Mouse (Mus musculus): ENCODE results near the gene Tecpr2.
A peak's percentile ranks its signal among the peaks of the same experiment; 100 is the strongest.

Gene Tecpr2

DNA sequence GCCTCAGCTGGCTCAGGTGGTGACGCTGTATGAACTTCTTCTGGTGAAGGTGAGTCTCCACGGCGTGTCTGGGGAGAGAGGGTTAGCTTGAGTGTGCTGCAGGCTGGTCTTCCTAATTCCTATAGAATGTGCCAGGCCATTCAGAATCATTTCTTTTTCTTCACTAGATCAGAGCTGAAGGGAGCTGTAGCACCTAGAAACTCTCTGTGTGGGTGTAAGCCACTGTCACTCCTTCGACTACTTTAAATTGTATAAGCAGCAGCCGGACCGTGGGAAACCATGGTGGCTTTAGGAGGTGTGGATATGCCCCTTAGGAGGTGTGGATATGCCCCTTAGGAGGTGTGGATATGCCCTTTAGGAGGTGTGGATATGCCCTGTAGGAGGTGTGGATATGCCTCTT lies 25.1 kb upstream of the Tecpr2 start:
- DNase-seq (ENCODE audit: low spot score in 2 of 2): no peak

DNA sequence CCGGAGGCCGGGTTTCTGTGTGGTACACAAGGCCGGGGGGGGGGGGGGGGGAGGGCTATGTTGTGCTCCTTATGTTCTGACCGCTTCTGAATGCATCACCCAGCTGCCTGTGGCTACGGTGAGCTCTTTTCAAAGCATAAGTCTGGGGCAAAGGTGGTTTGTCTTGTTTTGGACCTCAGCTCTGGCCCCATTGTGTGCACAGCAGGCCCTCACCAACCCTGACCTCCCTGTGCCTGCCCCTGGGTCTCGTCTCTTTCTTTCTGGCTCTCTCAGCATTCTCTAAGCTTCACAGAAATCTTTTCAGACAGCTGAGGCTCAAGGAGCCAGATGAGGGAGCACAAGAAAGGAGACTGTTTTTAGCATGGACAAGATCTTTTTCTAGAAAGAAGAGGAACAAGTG lies 23.5 kb upstream of the Tecpr2 start:
- no peak for DNase-seq (ENCODE audit: low spot score in 2 of 2)

DNA sequence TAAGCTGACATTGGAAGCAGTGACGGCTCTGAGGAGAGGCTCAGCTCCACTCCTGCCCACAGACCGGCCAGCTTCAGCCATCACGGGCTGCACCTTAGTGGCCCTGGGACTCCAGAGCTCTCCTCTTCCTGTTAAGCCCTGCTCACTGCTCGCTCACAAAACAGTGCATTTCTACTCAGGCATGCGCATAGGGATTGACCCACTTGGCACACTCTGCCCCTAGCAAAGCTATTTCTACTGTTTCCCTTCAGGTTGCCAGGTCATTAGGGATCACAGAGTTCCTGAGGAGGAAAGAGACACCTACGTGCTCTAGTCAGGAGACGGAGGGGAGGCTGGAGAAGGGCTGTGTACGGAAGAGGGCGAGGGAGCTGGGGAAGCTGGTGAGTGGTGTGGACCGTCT lies 23.1 kb upstream of the Tecpr2 start:
- DNase-seq (ENCODE audit: low spot score in 2 of 2): no peak

- no peak for DNase-seq (ENCODE audit: low spot score in 2 of 2)
Observed at GRCm38 (mm10) chr12:110870107-110870506, 19.0 kb upstream of the Tecpr2 start.

DNA sequence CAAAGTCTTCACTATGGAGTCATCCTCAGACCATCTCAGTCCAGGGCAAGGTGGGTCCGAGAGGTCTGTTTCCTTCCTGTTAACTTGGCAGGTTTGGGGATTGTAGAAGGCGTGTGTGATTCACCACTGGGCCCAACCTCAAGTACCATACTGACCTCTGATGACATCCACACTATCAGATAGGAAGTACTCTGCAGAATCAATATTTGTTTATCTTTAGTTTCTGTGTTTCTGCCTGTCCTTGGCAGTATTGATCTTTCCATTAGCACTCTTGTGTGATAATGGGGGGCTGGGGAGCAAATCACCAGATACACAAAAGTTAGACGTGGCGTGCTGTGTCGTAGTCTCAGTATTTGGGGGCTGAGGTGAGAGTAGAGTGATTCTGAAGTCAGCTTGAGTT lies 17.8 kb upstream of the Tecpr2 start:
- DNase-seq (ENCODE audit: low spot score in 2 of 2): no peak

DNA sequence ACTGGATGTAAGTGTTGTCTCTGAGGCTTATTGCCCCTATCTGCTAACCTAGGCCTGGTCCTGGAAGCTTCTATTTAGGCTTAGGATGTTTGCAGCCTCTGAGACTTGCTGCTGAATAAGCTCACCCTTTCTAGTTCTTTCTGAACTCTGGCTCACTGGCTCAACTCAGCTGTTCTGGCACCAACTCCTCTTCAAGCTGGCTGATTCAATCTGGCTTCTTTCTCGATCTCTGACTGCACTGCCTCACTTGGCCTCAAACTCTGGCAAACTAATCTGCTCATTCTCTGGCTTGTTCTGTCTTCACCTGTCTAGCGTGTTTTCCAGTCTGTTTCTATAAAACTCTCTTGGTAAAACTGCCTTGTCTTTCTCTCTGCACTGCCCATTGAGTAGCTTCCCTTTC lies 13.7 kb upstream of the Tecpr2 start:
- no peak for DNase-seq (ENCODE audit: low spot score in 2 of 2)

DNA sequence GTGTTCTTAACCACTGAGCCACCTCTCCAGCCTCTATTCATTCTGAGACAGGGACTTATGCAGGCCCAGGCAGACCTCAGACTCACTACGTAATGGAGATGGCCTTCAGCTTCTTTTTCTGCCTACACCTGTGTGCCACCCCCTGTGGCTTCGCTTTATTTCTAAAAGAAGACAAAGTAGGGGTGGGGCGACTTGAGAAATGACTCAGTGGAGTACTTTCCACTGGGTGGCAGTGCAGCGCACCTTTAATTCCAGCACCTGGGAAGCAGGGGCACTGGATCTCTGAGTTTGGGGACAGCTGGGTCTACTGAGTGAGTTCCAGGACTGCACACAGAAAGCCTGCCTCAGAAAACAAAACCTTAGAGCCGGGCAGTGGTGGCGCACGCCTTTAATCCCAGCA lies 6.8 kb upstream of the Tecpr2 start:
- no peak for DNase-seq (ENCODE audit: low spot score in 2 of 2)

DNA sequence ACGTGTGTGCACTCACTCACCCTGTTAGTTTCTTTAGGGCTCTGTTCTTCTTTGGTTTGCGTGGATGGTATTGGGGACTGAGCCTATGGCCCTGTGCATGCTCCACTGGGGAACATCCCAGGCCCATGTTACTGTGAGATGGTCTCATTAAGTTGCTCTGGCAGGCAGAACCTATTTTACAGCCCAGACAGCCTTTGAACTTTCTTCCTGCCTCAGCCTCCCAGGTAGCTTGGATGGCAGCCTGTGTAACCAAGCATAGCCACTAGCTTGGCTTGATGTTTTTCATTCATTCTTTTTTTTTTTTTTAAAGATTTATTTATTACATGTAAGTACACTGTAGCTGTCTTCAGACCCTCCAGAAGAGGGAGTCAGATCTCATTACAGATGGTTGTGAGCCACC lies 3.8 kb upstream of the Tecpr2 start:
- DNase-seq (ENCODE audit: low spot score in 2 of 2): no peak

- no peak for DNase-seq (ENCODE audit: low spot score in 2 of 2)
Observed at GRCm38 (mm10) chr12:110888106-110888505, 958 bp upstream of the Tecpr2 start.

DNA sequence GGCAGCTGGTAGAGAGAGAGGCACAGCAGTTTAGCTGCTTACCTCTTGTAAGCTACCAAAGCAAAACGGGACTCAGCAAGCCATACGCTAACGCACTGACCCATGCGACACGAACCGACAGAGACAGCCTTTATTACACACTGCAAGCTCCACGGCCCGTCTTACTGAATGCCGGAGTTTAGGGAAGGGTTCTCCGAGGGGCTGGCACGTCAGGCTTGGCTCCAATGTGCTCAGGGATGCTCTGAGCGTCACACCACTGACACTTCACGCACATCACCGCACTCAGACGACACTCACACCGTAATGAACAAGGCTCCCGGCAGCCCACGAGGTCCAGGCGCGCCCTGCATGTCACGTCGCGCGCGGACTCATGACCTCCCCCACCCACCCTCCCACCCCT lies 458 bp upstream of the Tecpr2 start:
- no peak for DNase-seq (ENCODE audit: low spot score in 2 of 2)

DNA sequence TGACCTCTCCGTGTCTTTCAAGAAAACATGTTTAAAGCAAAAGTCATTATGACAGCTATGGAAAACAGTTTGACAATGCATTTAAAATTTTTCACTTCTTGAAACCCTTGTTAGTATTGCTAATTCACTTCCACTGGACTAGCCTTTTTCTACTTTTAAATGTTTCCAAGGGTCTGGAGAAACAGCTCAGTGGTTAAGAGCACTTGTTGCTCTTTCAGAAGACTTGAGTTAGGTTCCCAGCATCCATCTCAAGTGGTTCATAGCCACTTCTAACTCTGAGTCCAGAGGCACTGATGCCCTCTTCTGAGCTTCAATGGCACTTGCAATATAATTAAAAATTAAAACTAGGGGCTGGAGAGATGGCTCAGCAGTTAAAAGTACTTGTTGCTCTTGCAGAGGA lies 2.8 kb downstream of the Tecpr2 start:
- no peak for DNase-seq (ENCODE audit: low spot score in 2 of 2)

- DNase-seq (ENCODE audit: low spot score in 2 of 2): no peak
Observed at GRCm38 (mm10) chr12:110902106-110902505, 13.0 kb downstream of the Tecpr2 start.

GRCm38 (mm10) chr12:110903536-110903935 lies 14.5 kb downstream of the Tecpr2 start:
- no peak for DNase-seq (ENCODE audit: low spot score in 2 of 2)

GRCm38 (mm10) chr12:110907845-110908244 lies 18.8 kb downstream of the Tecpr2 start:
- DNase-seq (ENCODE audit: low spot score in 2 of 2): no peak

DNA sequence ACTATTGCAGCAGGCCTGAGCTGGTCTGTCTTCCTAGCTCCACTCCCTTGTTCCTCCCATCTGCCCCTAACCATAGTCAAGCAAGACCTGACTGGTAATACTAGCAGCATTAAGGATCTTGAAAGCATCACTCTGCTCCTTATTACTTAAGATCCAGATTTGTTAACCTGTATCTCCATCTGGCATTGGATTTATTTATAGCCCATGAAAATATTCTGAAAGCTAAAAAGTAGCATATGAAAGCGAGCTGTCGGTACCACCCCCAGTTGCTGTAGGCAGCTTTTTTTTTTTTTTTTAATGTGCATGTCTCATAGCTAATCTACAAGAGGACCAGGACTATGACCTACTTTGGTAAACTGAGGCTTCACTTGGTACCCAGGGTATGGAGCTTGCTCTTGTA lies 20.9 kb downstream of the Tecpr2 start:
- no peak for DNase-seq (ENCODE audit: low spot score in 2 of 2)

DNA sequence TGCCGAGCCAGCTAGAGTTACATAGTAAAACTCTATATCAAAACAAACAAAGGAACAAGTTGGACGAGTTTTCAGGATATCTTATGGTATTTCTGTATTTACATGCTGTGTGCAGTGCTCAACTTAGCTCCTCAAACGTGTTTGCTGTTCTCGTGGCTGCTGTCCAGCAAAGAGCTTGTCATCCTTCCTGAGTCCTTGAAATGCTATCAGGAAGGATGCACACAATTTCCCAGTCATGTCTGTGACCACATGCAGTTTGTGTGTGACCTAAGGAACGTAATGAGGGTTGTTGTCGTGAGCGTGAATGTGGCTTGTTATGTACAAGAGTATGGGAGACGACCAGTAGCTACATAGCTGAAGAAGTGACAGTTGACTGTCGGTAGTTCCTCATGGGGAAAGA lies 26.7 kb downstream of the Tecpr2 start:
- DNase-seq (ENCODE audit: low spot score in 2 of 2): no peak

GRCm38 (mm10) chr12:110920254-110920653 lies 31.2 kb downstream of the Tecpr2 start:
- no peak for DNase-seq (ENCODE audit: low spot score in 2 of 2)

DNA sequence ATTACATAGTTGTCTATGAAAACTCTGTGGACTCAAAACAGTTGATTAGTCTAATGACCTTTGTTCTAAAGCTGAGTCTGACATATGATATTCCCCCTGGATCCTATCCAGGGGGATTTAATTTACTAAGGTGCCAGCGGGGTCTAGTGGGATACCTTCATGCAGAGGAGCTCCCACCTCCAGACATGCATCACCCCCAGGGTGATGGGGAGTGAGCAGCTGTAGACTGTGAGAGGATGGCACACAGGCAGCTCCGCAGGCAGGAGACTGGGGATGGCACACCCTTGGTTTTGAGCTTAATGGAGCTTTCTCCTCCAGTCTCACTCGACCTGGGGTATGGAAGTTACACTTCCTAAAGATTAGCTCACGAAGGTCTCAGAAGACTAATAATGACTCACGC lies 32.5 kb downstream of the Tecpr2 start:
- DNase-seq (ENCODE audit: low spot score in 2 of 2): no peak

- DNase-seq (ENCODE audit: low spot score in 2 of 2): no peak
Observed at GRCm38 (mm10) chr12:110932820-110933219, 43.8 kb downstream of the Tecpr2 start.

DNA sequence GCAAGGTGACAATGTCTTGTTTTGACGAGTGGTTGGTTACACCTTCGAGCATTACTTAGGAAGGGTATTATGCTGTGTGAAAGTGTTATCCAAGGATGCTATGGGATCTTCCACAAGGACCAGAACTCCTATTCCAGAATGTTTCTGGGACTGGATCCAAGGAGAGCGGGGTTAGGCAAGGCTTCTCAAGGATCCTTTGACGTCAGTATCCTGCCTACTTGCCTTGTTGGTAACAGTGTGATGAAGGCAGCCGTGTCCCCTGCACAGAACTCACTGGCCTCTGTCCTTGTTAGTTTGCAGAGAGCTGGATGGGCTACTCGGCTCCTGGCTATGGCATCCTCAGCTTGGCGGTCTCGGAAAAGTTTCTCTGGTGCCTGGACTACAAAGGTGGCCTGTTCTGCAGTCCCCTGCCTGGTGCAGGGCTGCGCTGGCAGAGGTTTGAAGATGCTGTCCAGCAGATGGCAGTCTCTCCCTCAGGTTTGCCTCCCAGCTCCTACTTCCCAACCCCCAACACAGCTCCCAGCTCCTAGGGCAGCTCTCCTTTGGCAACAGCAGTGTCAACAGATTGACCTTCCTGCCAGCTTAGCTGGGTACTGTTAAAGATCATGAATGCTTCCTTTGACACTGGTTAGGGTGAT lies 47.0 kb downstream of the Tecpr2 start:
- peak; percentile 59 to 74 for DNase-seq (ENCODE audit: low spot score in 2 of 2)

DNA sequence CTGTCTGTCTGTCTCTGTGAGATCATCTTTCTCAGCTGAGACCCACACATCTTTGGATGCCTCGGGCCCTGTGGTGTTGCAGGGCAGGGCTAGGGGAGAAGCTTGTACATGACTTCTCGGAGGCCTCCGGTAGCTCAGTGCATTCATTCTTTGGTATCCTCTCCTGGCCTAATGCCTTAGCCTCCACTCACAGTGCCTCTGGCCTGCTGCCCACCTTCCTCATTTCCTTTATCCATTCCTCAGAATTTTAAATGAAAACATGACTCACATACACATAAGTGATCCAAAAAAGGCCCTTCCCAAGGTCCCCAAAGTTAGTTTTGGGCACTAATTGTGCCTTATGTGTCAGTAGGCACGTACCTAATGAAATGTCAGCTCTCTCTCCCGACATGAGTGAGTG lies 48.4 kb downstream of the Tecpr2 start:
- DNase-seq (ENCODE audit: low spot score in 2 of 2): no peak

DNA sequence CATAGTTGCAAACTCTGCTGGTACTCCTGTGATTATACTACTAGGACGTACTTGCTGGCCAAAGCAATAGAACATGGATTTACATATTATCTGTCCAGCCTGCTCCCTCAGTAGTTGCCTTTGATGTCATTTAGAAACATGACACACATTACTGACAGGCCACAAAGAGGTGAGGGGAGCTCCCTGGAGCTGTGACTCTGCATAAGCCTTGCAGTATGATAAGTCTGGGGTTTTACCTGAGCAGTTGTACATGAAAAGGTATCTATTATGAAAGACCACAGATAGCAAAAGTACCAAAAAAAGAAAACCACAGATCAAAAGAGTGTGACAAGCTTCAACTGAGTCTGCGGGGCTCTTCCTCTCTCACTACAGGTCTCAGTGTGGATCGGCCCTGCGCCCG lies 50.3 kb downstream of the Tecpr2 start:
- DNase-seq (ENCODE audit: low spot score in 2 of 2): no peak

GRCm38 (mm10) chr12:110940869-110941268 lies 51.8 kb downstream of the Tecpr2 start:
- no peak for DNase-seq (ENCODE audit: low spot score in 2 of 2)

GRCm38 (mm10) chr12:110946216-110946615 lies 57.2 kb downstream of the Tecpr2 start:
- no peak for DNase-seq (ENCODE audit: low spot score in 2 of 2)
